Mouse (Mus musculus) heart, embryonic 11.5 days (tissue): ENCODE data around the gene Aen. TPM values are rescaled to one million over a fixed set of nuclear protein-coding genes. Genes with fewer than 3 reads are reported as not detected.

Source experiments
- ATAC-seq: fragments of 200-750 bp; cut with Nextera tagmentation; replicated peaks from 2 replicates; pipeline ENCODE4 v1.8.0; 2017; ENCODE audit warnings: moderate library complexity; ENCODE audit not compliant: insufficient number of reproducible peaks, low FRiP score, low TSS enrichment
- H3K27ac ChIP-seq: fragments of 300-500 bp; sonication (generic); 2 replicates; pipeline ENCODE4 v1.5.1; 2014; ENCODE audit warnings: mild to moderate bottlenecking, low read depth, low read length
- H3K27me3 ChIP-seq: fragments of 300-500 bp; sonication (generic); 2 replicates; pipeline ENCODE4 v1.6.1; 2014; ENCODE audit warnings: mild to moderate bottlenecking, low read length, mixed read lengths; ENCODE audit not compliant: control insufficient read depth, insufficient read depth
- H3K36me3 ChIP-seq: fragments of 300-500 bp; sonication (generic); 2 replicates; pipeline ENCODE4 v1.6.1; 2014; ENCODE audit warnings: mild to moderate bottlenecking, low read length, moderate library complexity, mixed read lengths; ENCODE audit not compliant: control insufficient read depth, insufficient read depth
- H3K4me1 ChIP-seq: fragments of 300-500 bp; sonication (generic); 2 replicates; pipeline ENCODE4 v1.6.1; 2014; ENCODE audit warnings: low read length; ENCODE audit not compliant: control insufficient read depth, insufficient read depth
- H3K4me2 ChIP-seq: fragments of 300-500 bp; sonication (generic); 2 replicates; pipeline ENCODE4 v1.6.1; 2014; ENCODE audit warnings: mild to moderate bottlenecking, moderate library complexity
- H3K4me3 ChIP-seq: fragments of 300-500 bp; sonication (generic); 2 replicates; pipeline ENCODE4 v1.5.1; 2014; ENCODE audit warnings: low read depth, low read length
- H3K9ac ChIP-seq: fragments of 300-500 bp; sonication (generic); 2 replicates; pipeline ENCODE4 v1.6.1; 2014; ENCODE audit warnings: mild to moderate bottlenecking, low read depth, low read length, moderate library complexity
- H3K9me3 ChIP-seq: fragments of 300-500 bp; sonication (generic); replicated peaks from 2 replicates; pipeline ENCODE4 v1.6.1; 2016; ENCODE audit warnings: low read length; ENCODE audit not compliant: control insufficient read depth
- WGBS: fragments of 180-500 bp; shearing (Covaris S2); extraction: QIAGEN DNeasy Blood & Tissue Kit; methylation state at CpG from one replicate; pipeline ENCODE4 v1.1.7; 2014; ENCODE audit not compliant: insufficient replicate concordance; 5-methylcytosine and 5-hydroxymethylcytosine counted together
- polyA plus RNA-seq: library from polyadenylated mRNA; unstranded; fragments of >200 nt; fragmentation: Nextera tagmentation; extraction: Ambion mirVana; gene quantifications from 2 replicates; pipeline ENCODE4 v1.2.1, GENCODE M21; 2014

The Aen gene
- polyA plus RNA-seq, 1 experiment from 2014 or later = 27.5 TPM

DNA sequence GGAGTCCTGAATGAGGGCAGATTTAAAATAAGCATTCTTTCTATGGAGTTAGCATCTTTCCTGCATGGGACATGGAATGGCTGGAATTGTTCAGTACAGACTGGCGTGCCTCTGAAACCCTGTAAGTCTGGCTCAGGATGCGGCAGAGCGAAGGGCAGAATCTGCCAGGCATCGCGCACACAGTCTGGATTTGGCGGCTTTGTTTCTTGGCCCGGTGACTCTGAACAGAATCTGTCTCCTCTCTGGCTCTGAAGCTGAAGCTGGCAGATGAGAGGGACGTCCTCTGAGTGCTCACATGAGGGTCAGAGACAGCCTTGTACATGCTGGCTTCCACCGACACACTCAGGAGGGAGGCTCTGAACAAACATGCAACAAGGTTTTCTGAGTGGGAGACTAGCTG, 30.5 kb downstream of the Aen start:
- no peak overlapping the region for H3K4me2 ChIP-seq
- H3K9ac ChIP-seq = no peak overlapping the region
- H3K4me3 ChIP-seq = no peak overlapping the region
- H3K9me3 ChIP-seq = no peaks in the 10 kb centered on the region
- H3K4me1 ChIP-seq = no peaks in the 10 kb centered on the region
- no peaks in the 10 kb centered on the region for H3K36me3 ChIP-seq
- ATAC-seq = no peak
- H3K27ac ChIP-seq = no peak overlapping the region
- WGBS = 73% methylated on average over 9 of the region's 9 CpGs
- peaks cover 10% of the 10 kb centered on the region; the same call in 1 of the 2 replicates for H3K27me3 ChIP-seq

DNA sequence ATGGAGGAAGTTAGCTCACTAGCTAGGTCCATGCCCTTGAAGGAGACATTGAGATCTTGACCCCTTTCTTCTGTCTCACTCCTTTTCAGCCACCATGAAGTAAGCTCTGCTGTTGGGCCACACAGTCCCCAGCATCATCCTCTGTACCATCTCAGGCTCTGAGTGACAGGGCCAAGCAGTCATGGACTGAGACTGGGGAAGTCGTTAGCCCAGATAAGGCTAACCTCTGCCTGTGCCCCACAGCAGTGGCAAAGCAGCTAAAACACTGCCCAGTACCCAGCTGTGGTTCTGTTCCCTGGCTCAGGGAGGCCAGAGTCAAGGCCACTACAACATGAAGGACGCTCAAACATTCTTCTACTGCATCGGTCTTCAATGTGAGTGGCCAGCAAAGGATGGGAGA, 31.6 kb downstream of the Aen start:
- Histone ChIP-seq H3K4me3 (no peak overlapping the region), H3K36me3 (no peaks in the 10 kb centered on the region), H3K27me3 (peaks cover 10% of the 10 kb centered on the region; the same call in 1 of the 2 replicates), H3K9ac (no peak overlapping the region), H3K4me1 (no peaks in the 10 kb centered on the region), H3K4me2 (no peak overlapping the region), H3K9me3 (no peaks in the 10 kb centered on the region), H3K27ac (no peak overlapping the region)
- WGBS = 56% methylated on average over 3 of the region's 3 CpGs
- no peak for ATAC-seq

DNA sequence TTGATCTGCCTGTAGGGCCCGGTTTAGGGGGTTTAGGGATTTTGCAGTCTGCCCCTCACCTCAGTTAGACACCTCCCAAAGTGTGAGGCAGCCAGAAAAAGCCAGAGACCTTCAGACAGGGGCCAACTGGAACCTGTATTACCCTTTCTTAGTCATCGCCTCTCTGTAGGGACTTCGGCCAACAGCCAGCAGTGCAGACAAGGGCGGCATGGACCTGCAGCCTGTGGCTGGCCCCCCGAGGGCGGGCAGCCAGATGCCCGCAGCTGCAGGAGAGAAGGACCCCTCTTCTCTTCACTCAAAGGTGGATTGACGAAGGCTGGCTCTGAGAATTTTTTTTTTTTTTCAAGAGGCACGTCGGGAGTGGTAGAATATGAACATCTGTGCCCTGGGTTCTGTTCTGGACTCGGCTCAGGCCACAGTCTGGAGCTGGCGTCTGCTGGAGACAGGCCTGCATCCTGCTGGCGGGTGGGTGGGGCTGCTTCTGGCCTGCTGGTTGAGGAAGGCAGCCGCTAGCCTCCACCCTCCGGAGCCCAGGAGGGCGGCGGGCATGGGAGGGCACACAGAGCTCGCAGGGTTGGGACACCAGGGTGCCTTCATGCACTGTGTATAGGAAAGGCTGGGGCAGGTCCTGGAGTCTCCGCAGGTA, 43.4 kb downstream of the Aen start:
- no peak for ATAC-seq
- H3K36me3 ChIP-seq = no peaks in the 10 kb centered on the region
- H3K27me3 ChIP-seq = peaks cover 5% of the 10 kb centered on the region; the same call in 1 of the 2 replicates
- H3K4me2 ChIP-seq = no peak overlapping the region
- no peak overlapping the region for H3K4me3 ChIP-seq
- no peak overlapping the region for H3K9ac ChIP-seq
- H3K9me3 ChIP-seq = no peaks in the 10 kb centered on the region
- no peak overlapping the region for H3K27ac ChIP-seq
- WGBS = 49% methylated on average over 19 of the region's 19 CpGs
- H3K4me1 ChIP-seq = no peaks in the 10 kb centered on the region

DNA sequence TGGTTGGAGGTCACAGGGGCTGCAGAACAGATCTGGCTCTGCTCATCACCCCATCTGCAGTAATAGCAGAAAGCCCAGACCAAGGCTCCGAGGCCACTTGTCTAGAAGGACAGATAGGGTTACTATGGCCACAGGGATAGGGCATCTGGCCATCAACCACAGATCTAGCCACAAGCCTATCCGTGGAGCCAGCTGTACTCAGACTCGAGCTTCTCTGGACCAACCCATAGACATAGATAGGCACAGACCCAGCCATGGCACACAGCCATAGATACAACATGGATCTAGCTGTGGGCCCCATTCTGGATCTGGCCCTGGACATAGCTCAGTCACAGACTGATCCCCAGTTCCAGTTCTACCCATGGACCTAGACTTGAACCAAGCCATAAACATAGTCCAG, 45.3 kb downstream of the Aen start:
- Histone ChIP-seq H3K4me1 (no peaks in the 10 kb centered on the region), H3K27ac (no peak overlapping the region), H3K4me3 (no peak overlapping the region), H3K36me3 (no peaks in the 10 kb centered on the region), H3K4me2 (no peak overlapping the region), H3K9me3 (no peaks in the 10 kb centered on the region), H3K27me3 (peaks cover 5% of the 10 kb centered on the region; the same call in 1 of the 2 replicates), H3K9ac (no peak overlapping the region)
- ATAC-seq = no peak
- 61% methylated on average over 3 of the region's 3 CpGs for WGBS

DNA sequence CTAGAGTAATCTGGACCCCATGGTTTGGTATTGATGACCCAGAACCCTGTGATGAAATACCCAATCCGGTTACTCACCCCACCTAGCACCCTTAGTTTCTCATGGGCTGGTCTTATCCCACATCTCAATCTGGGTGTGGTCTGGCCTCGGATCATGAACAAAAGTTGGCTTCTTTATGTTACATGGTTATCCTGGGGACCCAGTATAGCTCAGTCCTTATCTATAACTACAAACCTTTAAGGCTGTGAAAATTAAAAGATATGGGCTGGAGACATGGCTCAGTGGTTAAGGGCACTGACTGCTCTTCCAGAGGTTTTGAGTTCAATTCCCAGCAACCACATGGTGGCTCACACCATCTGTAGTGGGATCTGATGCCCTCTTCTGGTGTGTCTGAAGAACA, 46.9 kb downstream of the Aen start:
- no peak for ATAC-seq
- Histone ChIP-seq H3K9ac (no peak overlapping the region), H3K27me3 (peaks cover 2% of the 10 kb centered on the region; the same call in 1 of the 2 replicates), H3K9me3 (no peaks in the 10 kb centered on the region), H3K4me1 (no peaks in the 10 kb centered on the region), H3K36me3 (no peaks in the 10 kb centered on the region), H3K27ac (no peak overlapping the region), H3K4me2 (no peak overlapping the region), H3K4me3 (no peak overlapping the region)
- 74% methylated on average over 2 of the region's 2 CpGs for WGBS

DNA sequence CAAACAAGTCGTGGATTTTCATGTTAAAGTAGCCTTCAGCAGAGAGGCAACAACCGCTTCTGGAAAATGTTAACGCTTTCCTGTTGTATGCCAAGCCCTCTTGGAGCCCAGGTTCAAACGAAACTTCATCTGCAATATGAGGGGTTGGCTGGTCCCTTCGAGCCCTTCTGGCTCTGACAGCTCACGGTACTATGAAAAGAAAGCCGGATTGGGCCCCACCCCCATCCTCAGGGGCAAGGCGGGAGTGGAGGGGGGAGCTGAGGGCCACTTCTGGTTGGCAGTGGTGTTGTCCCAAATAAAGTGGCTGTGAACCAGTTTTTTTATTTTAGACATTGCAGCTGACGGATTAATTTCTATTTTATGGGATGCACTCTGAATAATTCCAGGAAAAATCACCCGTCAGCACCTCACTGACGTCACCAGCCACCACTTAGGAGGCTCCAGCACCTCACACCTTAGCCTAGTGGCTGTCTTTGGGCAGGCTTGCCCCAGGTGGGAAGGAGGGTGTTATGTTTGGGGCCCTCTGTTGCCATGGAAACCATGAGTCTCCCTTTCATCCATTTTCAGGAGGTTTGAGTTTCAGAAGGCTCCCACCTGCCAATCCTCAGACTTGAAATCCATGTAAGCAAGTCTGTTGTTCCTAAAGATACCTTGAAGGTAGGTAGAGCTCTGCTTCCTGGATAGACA, 58.4 kb downstream of the Aen start:
- Histone ChIP-seq H3K4me1 (no peaks in the 10 kb centered on the region), H3K27me3 (no peaks in the 10 kb centered on the region), H3K9me3 (no peaks in the 10 kb centered on the region), H3K27ac (no peak overlapping the region), H3K4me2 (peak overlapping the region; percentile 41), H3K4me3 (no peak overlapping the region), H3K36me3 (no peaks in the 10 kb centered on the region), H3K9ac (no peak overlapping the region)
- 24% methylated on average over 11 of the region's 11 CpGs for WGBS
- no peak for ATAC-seq

DNA sequence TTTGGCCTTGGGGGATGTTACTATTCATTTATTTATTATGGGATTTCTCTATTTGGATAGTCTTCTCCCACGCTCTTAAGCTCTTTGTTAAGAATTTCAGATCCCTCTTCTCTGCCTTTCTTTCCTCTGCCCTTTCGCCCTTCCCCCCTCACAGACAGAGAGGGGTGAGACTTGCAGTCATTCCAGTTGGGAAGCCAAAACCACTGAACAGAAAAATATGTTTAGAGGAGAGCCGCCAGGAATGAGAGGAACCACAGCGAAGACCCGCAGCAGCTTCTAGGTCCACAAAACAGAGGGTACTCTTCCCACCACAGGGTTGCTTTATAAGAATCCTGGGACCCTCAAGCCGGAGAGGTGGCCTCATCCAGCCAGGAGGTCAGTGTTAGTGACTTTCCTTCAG, 59.0 kb downstream of the Aen start:
- no peak overlapping the region for H3K9ac ChIP-seq
- H3K9me3 ChIP-seq = no peaks in the 10 kb centered on the region
- H3K4me2 ChIP-seq = no peak overlapping the region
- H3K27ac ChIP-seq = no peak overlapping the region
- WGBS = 80% methylated on average over 6 of the region's 6 CpGs
- no peak overlapping the region for H3K4me3 ChIP-seq
- no peak for ATAC-seq
- H3K4me1 ChIP-seq = no peaks in the 10 kb centered on the region
- no peaks in the 10 kb centered on the region for H3K36me3 ChIP-seq
- no peaks in the 10 kb centered on the region for H3K27me3 ChIP-seq

DNA sequence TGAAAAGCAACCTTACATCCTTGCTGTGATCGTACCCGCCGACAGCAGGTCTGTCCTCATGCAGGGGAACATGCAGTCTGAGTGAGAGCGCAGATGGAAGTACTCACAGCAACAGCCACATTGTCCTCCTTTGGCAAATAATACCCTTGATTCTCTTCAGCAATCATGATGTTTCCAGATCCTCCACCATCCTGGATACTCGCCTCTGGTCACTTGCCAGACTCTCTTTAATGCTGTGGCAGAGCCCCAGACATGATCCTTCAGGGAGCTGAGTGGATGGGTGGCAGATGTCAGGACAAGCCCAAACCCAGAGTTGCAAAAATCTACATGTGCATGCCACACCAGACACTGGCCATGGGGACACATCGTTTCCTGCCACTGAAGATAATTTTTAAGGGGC, 59.4 kb downstream of the Aen start:
- H3K4me1 ChIP-seq = no peaks in the 10 kb centered on the region
- WGBS = 80% methylated on average over 6 of the region's 6 CpGs
- H3K27ac ChIP-seq = no peak overlapping the region
- no peaks in the 10 kb centered on the region for H3K9me3 ChIP-seq
- H3K27me3 ChIP-seq = no peaks in the 10 kb centered on the region
- no peak overlapping the region for H3K4me2 ChIP-seq
- no peaks in the 10 kb centered on the region for H3K36me3 ChIP-seq
- H3K4me3 ChIP-seq = no peak overlapping the region
- H3K9ac ChIP-seq = no peak overlapping the region
- no peak for ATAC-seq
